In the genomic region with DNA sequence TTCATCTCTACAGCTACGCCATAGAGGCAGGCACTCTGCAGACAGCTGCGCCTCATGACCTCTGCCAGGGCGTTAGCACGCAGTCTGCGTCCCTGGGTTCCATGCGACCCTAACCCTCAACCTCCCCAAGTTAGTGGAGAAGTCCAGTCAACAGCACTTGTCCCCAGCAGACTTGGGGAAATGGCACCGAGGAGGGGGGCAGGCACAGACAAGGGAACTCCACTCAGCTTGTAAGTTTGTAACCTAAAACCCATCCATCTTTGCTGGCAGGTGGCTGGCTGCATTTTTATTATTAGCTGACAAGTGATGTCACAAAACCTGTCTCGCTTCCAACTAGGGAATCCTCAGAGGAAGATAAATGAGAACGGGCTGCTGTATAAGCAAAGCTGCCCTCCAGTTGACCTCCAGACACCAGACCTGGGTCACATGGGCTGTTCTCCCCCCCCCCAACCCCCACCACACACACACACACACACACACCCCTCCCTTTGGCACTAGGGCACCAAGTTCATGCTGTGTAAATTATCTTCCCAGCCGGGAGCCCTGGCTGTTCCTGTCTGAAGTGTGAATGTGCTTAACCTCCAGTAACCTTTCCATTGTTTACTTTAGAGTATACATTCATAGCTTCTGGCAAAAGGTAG, we compare ENCODE assay signal across 8 mouse cellular contexts.
DNase-seq lines count a peak whose midpoint lies in the region; ATAC-seq and TF ChIP-seq lines count a peak whose summit lies in the region.

No protein-coding gene starts in this region.

- no peak overlapping the region for H3K4me3 ChIP-seq in heart, adult 2 months

- TF ChIP-seq CTCF in heart, adult 2 months (IDR thresholded peaks at IDR 0.05), result no peak

- H3K9ac ChIP-seq in heart, adult 2 months (ENCODE audit: low read depth, low read length), result no peak overlapping the region

- H3K27me3 ChIP-seq in heart, adult 2 months (ENCODE audit: control insufficient read depth, insufficient read depth, low read length), result no peaks in the 10 kb centered on the region

- intact Hi-C loops in heart, adult 2 months (cut with DNase I), result no loop called here

- peak overlapping the region; percentile 37 for H3K27ac ChIP-seq in heart, adult 2 months

- no peaks in the 10 kb centered on the region for H3K36me3 ChIP-seq in heart, adult 2 months (ENCODE audit: control insufficient read depth, insufficient read depth, low read length)

- DNase-seq in MN1 (ENCODE audit: low spot score), result peak; percentile 72
- DNase-seq in embryo, embryonic 10 days (ENCODE audit: low spot score), result peak; percentile 90
- peak; percentile 40 to 47 for DNase-seq in heart, adult 2 months
- DNase-seq in kidney, adult 8-10 months, result peak; percentile 34 to 62
- peak; percentile 74 for DNase-seq in lung, postnatal 10 days
- no peak for DNase-seq in frontal cortex, postnatal 25 days (ENCODE audit: low spot score in 2 of 2)

- H3K79me2 ChIP-seq in heart, adult 2 months (replicated peaks; ENCODE audit: control insufficient read depth, insufficient read depth, low read length), result no peaks in the 10 kb centered on the region

- WGBS in heart, adult 2 months, result 30% methylated on average over 10 of the region's 10 CpGs

- TF ChIP-seq POLR2A in heart, adult 2 months (IDR thresholded peaks at IDR 0.05; ENCODE audit: insufficient read depth, low read depth, low read length), result no peak

- ATAC-seq in granulocyte monocyte progenitor cell, adult 5-6 weeks (replicated peaks; ENCODE audit: poor library complexity, severe bottlenecking), result no peak
- no peak for ATAC-seq in activated CD4-positive, CD25-positive, alpha-beta regulatory T cell, adult 4 months

- peaks cover 6% of the 10 kb centered on the region for H3K4me1 ChIP-seq in heart, adult 2 months (ENCODE audit: control insufficient read depth, insufficient read depth, low read length)

- peak; percentile 54; the same call in 1 of the 2 replicates for TF ChIP-seq EP300 in heart, adult 2 months (IDR thresholded peaks at IDR 0.05; ENCODE audit: insufficient read depth, low read depth, low read length)

Comparison
In these comparisons a context has a peak if more than half of its experiments do, and no peak if none do; other contexts are left out.
1. DNase-seq: peak in MN1 (single experiment), embryo, embryonic 10 days (single experiment), heart, adult 2 months (2 of 2), kidney, adult 8-10 months (2 of 2) and lung, postnatal 10 days (single experiment); none in frontal cortex, postnatal 25 days (0 of 2).